Mouse (Mus musculus): ENCODE results near the gene Slc5a12.

Slc5a12 gene

GRCm38 (mm10) chr2:110596932-110597331 is at the start of gene Slc5a12:
Gene Slc5a12 (plus strand): TSS chr2:110597298.
- no peak for DNase-seq (ENCODE audit: low spot score in 2 of 2)

GRCm38 (mm10) chr2:110556098-110556497 is 41.0 kb upstream of the Slc5a12 start:
- no peak for DNase-seq (ENCODE audit: low spot score in 2 of 2)

GRCm38 (mm10) chr2:110562621-110563020 is 34.5 kb upstream of the Slc5a12 start:
- DNase-seq (ENCODE audit: low spot score in 2 of 2), result no peak

- peak; percentile 9 to 32 for DNase-seq (ENCODE audit: low spot score in 2 of 2)
Measured at GRCm38 (mm10) chr2:110564673-110565627, 32.1 kb upstream of the Slc5a12 start.

- no peak for DNase-seq (ENCODE audit: low spot score in 2 of 2)
Measured at GRCm38 (mm10) chr2:110586692-110587091, 10.4 kb upstream of the Slc5a12 start.

GRCm38 (mm10) chr2:110590007-110590406 is 7.1 kb upstream of the Slc5a12 start:
- DNase-seq (ENCODE audit: low spot score in 2 of 2), result no peak

GRCm38 (mm10) chr2:110592276-110592675 is 4.8 kb upstream of the Slc5a12 start:
- DNase-seq (ENCODE audit: low spot score in 2 of 2), result no peak

- DNase-seq (ENCODE audit: low spot score in 2 of 2), result no peak
Measured at GRCm38 (mm10) chr2:110644358-110644757, 47.3 kb downstream of the Slc5a12 start.

- no peak for DNase-seq (ENCODE audit: low spot score in 2 of 2)
Measured at GRCm38 (mm10) chr2:110644846-110645245, 47.7 kb downstream of the Slc5a12 start.

- DNase-seq (ENCODE audit: low spot score in 2 of 2), result no peak
Measured at GRCm38 (mm10) chr2:110663329-110663728, 66.2 kb downstream of the Slc5a12 start.

GRCm38 (mm10) chr2:110671071-110671624 is 74.0 kb downstream of the Slc5a12 start:
- DNase-seq (ENCODE audit: low spot score in 2 of 2), result no peak
